Mouse (Mus musculus) embryonic facial prominence, embryonic 15.5 days (tissue): ENCODE measurements around the gene Gphn. TPM values are rescaled to one million over a fixed set of nuclear protein-coding genes. Genes with fewer than 3 reads are reported as not detected.
"Not testable (repeated sequence)": the region's sequence is repeated elsewhere in the genome, so short reads cannot be mapped to it uniquely, and the experiment has no call there.

Experiments
- ATAC-seq: fragments of 200-750 bp; cut with Nextera tagmentation; 2 replicates; pipeline ENCODE4 v1.8.0; 2017; ENCODE audit warnings: low read depth, moderate TSS enrichment; ENCODE audit not compliant: insufficient number of reproducible peaks, low FRiP score, low TSS enrichment
- H3K27ac ChIP-seq: fragments of 300-500 bp; sonication (generic); replicated peaks from 2 replicates; pipeline ENCODE4 v1.5.1; 2015; ENCODE audit warnings: mild to moderate bottlenecking, inconsistent platforms
- H3K27me3 ChIP-seq: fragments of 300-500 bp; sonication (generic); 2 replicates; pipeline ENCODE4 v1.6.1; 2015; ENCODE audit warnings: inconsistent platforms
- H3K36me3 ChIP-seq: fragments of 300-500 bp; sonication (generic); 2 replicates; pipeline ENCODE4 v1.6.1; 2015; ENCODE audit warnings: mild to moderate bottlenecking, inconsistent platforms
- H3K4me1 ChIP-seq: fragments of 300-500 bp; sonication (generic); 2 replicates; pipeline ENCODE4 v1.6.1; 2015; ENCODE audit warnings: inconsistent platforms
- H3K4me2 ChIP-seq: fragments of 300-500 bp; sonication (generic); replicated peaks from 2 replicates; pipeline ENCODE4 v1.6.1; 2015; ENCODE audit warnings: mild to moderate bottlenecking, inconsistent platforms
- H3K4me3 ChIP-seq: fragments of 300-500 bp; sonication (generic); replicated peaks from 2 replicates; pipeline ENCODE4 v1.5.1; 2015; ENCODE audit warnings: mild to moderate bottlenecking, inconsistent platforms
- H3K9ac ChIP-seq: fragments of 300-500 bp; sonication (generic); 2 replicates; pipeline ENCODE4 v1.6.1; 2015; ENCODE audit warnings: inconsistent platforms
- H3K9me3 ChIP-seq: fragments of 300-500 bp; sonication (generic); replicated peaks from 2 replicates; pipeline ENCODE4 v1.6.1; 2016; ENCODE audit warnings: inconsistent platforms
- WGBS: fragments of 180-500 bp; shearing (Covaris S2); methylation state at CpG from one replicate; pipeline ENCODE4 v1.1.7; 2015; 5-methylcytosine and 5-hydroxymethylcytosine counted together
- polyA plus RNA-seq: library from polyadenylated mRNA; unstranded; fragments of >200 nt; fragmentation: Nextera tagmentation; extraction: Ambion mirVana; gene quantifications from 2 replicates; pipeline ENCODE4 v1.2.1, GENCODE M21; 2015

The Gphn gene
- polyA plus RNA-seq, 1 experiment from 2014 or later, result 16.5 TPM

GRCm38 (mm10) chr12:78389267-78389666 lies 163.1 kb downstream of the Gphn start:
- Histone ChIP-seq H3K4me3 (no peak overlapping the region), H3K4me1 (no peaks in the 10 kb centered on the region), H3K4me2 (no peak overlapping the region), H3K9ac (no peak overlapping the region), H3K9me3 (no peaks in the 10 kb centered on the region), H3K27ac (no peak overlapping the region), H3K27me3 (no peaks in the 10 kb centered on the region), H3K36me3 (no peaks in the 10 kb centered on the region)
- no peak for ATAC-seq

GRCm38 (mm10) chr12:78395297-78395696 lies 169.1 kb downstream of the Gphn start:
- Histone ChIP-seq H3K9ac (no peak overlapping the region), H3K27ac (no peak overlapping the region), H3K9me3 (no peaks in the 10 kb centered on the region), H3K4me1 (no peaks in the 10 kb centered on the region), H3K27me3 (no peaks in the 10 kb centered on the region), H3K4me2 (no peak overlapping the region), H3K4me3 (no peak overlapping the region), H3K36me3 (no peaks in the 10 kb centered on the region)
- ATAC-seq, result no peak
- 83% methylated on average over 1 of the region's 1 CpGs for WGBS

GRCm38 (mm10) chr12:78407518-78407917 lies 181.3 kb downstream of the Gphn start:
- not testable (repeated sequence) for H3K36me3 ChIP-seq, H3K4me2 ChIP-seq, ATAC-seq, H3K27ac ChIP-seq, H3K27me3 ChIP-seq, H3K4me1 ChIP-seq, H3K9ac ChIP-seq, H3K4me3 ChIP-seq, H3K9me3 ChIP-seq
- WGBS, result 50% methylated on average over 7 of the region's 7 CpGs

- H3K4me2 ChIP-seq, result no peak overlapping the region
- 44% methylated on average over 1 of the region's 1 CpGs for WGBS
- H3K9me3 ChIP-seq, result no peaks in the 10 kb centered on the region
- ATAC-seq, result no peak
- H3K27ac ChIP-seq, result no peak overlapping the region
- H3K36me3 ChIP-seq, result no peaks in the 10 kb centered on the region
- H3K4me1 ChIP-seq, result no peaks in the 10 kb centered on the region
- H3K27me3 ChIP-seq, result no peaks in the 10 kb centered on the region
- no peak overlapping the region for H3K4me3 ChIP-seq
- H3K9ac ChIP-seq, result no peak overlapping the region
Observed at GRCm38 (mm10) chr12:78522176-78522575, 296.0 kb downstream of the Gphn start.

- no peak overlapping the region for H3K4me3 ChIP-seq
- no peaks in the 10 kb centered on the region for H3K27me3 ChIP-seq
- no peaks in the 10 kb centered on the region for H3K9me3 ChIP-seq
- no peak for ATAC-seq
- WGBS, result 71% methylated on average over 5 of the region's 5 CpGs
- no peaks in the 10 kb centered on the region for H3K36me3 ChIP-seq
- no peak overlapping the region for H3K4me2 ChIP-seq
- no peaks in the 10 kb centered on the region for H3K4me1 ChIP-seq
- no peak overlapping the region for H3K27ac ChIP-seq
- H3K9ac ChIP-seq, result no peak overlapping the region
Observed at GRCm38 (mm10) chr12:78522804-78523394, 296.7 kb downstream of the Gphn start.

GRCm38 (mm10) chr12:78537590-78537989 lies 311.4 kb downstream of the Gphn start:
- not testable (repeated sequence) for H3K27ac ChIP-seq, H3K27me3 ChIP-seq, ATAC-seq, H3K4me3 ChIP-seq, H3K4me1 ChIP-seq, H3K9me3 ChIP-seq, H3K9ac ChIP-seq, H3K4me2 ChIP-seq, H3K36me3 ChIP-seq

GRCm38 (mm10) chr12:78550913-78551312 lies 324.7 kb downstream of the Gphn start:
- H3K9me3 ChIP-seq, result no peaks in the 10 kb centered on the region
- H3K27ac ChIP-seq, result no peak overlapping the region
- no peak for ATAC-seq
- H3K36me3 ChIP-seq, result no peaks in the 10 kb centered on the region
- no peak overlapping the region for H3K4me2 ChIP-seq
- H3K4me3 ChIP-seq, result no peak overlapping the region
- no peaks in the 10 kb centered on the region for H3K4me1 ChIP-seq
- WGBS, result 90% methylated on average over 2 of the region's 2 CpGs
- H3K9ac ChIP-seq, result no peak overlapping the region
- no peaks in the 10 kb centered on the region for H3K27me3 ChIP-seq

- H3K36me3 ChIP-seq, result no peaks in the 10 kb centered on the region
- 70% methylated on average over 2 of the region's 2 CpGs for WGBS
- H3K4me1 ChIP-seq, result no peaks in the 10 kb centered on the region
- H3K9ac ChIP-seq, result no peak overlapping the region
- ATAC-seq, result no peak
- no peak overlapping the region for H3K27ac ChIP-seq
- H3K4me2 ChIP-seq, result no peak overlapping the region
- no peaks in the 10 kb centered on the region for H3K27me3 ChIP-seq
- no peaks in the 10 kb centered on the region for H3K9me3 ChIP-seq
- H3K4me3 ChIP-seq, result no peak overlapping the region
Observed at GRCm38 (mm10) chr12:78631816-78632215, 405.6 kb downstream of the Gphn start.

GRCm38 (mm10) chr12:78639466-78639865 lies 413.3 kb downstream of the Gphn start:
- H3K9me3 ChIP-seq, result no peaks in the 10 kb centered on the region
- no peak overlapping the region for H3K9ac ChIP-seq
- no peaks in the 10 kb centered on the region for H3K36me3 ChIP-seq
- no peak overlapping the region for H3K4me2 ChIP-seq
- no peak overlapping the region for H3K4me3 ChIP-seq
- no peak overlapping the region for H3K27ac ChIP-seq
- WGBS, result 9% methylated on average over 1 of the region's 1 CpGs
- no peak for ATAC-seq
- H3K27me3 ChIP-seq, result no peaks in the 10 kb centered on the region
- H3K4me1 ChIP-seq, result no peaks in the 10 kb centered on the region

- H3K27me3 ChIP-seq, result no peaks in the 10 kb centered on the region
- H3K4me1 ChIP-seq, result no peaks in the 10 kb centered on the region
- no peak overlapping the region for H3K4me3 ChIP-seq
- H3K9me3 ChIP-seq, result no peaks in the 10 kb centered on the region
- no peak for ATAC-seq
- H3K36me3 ChIP-seq, result no peaks in the 10 kb centered on the region
- H3K9ac ChIP-seq, result no peak overlapping the region
- H3K27ac ChIP-seq, result no peak overlapping the region
- 53% methylated on average over 2 of the region's 2 CpGs for WGBS
- no peak overlapping the region for H3K4me2 ChIP-seq
Observed at GRCm38 (mm10) chr12:78640086-78640485, 413.9 kb downstream of the Gphn start.

GRCm38 (mm10) chr12:78641220-78641619 lies 415.0 kb downstream of the Gphn start:
- Histone ChIP-seq H3K4me1 (no peaks in the 10 kb centered on the region), H3K4me2 (no peak overlapping the region), H3K36me3 (no peaks in the 10 kb centered on the region), H3K27ac (no peak overlapping the region), H3K27me3 (no peaks in the 10 kb centered on the region), H3K4me3 (no peak overlapping the region), H3K9ac (no peak overlapping the region), H3K9me3 (no peaks in the 10 kb centered on the region)
- no peak for ATAC-seq

- no peak overlapping the region for H3K4me3 ChIP-seq
- H3K27ac ChIP-seq, result no peak overlapping the region
- H3K4me2 ChIP-seq, result no peak overlapping the region
- no peaks in the 10 kb centered on the region for H3K36me3 ChIP-seq
- no peaks in the 10 kb centered on the region for H3K9me3 ChIP-seq
- no peaks in the 10 kb centered on the region for H3K27me3 ChIP-seq
- 67% methylated on average over 2 of the region's 2 CpGs for WGBS
- ATAC-seq, result no peak
- no peaks in the 10 kb centered on the region for H3K4me1 ChIP-seq
- no peak overlapping the region for H3K9ac ChIP-seq
Observed at GRCm38 (mm10) chr12:78643691-78644090, 417.5 kb downstream of the Gphn start.
